Mouse (Mus musculus): ENCODE measurements at regions not wholly inside any gene's neighbourhood (a gene's known extent, or its start where the extent isn't known, plus 50 kb on each side); places are given as distances from the start of the nearest gene placed in this dataset.

DNA sequence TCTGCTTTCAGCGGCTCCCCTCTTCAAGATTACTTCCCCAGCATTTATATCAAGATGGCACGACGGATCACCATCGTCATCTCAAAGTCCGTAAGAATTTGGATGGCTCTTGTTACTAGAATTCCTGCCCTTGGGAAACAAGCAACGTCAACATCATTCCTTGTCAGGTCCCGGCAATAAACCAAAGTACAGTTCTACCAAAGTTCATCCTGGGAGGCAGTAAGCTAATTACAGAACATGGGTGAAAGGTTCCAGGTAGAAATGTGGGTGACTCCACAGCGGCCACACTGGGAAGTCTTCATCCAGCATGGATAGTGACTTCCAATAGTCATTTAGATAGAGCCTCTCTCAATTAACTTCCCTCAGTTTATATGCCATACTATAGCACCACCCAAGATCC is 110.6 kb downstream of the Gm826 start:
- H3K9me3 ChIP-seq (replicated peaks; ENCODE audit: low read length): no peaks in the 10 kb centered on the region
- no peak overlapping the region for H3K9ac ChIP-seq (ENCODE audit: insufficient read depth, low read depth)
- TF ChIP-seq POLR2AphosphoS2 (IDR thresholded peaks at IDR 0.05; ENCODE audit: low read depth, low read length): no peak
- TF ChIP-seq POLR2A (IDR thresholded peaks at IDR 0.05; ENCODE audit: low read depth, low read length): no peak
- TF ChIP-seq ZC3H11A (IDR thresholded peaks at IDR 0.05; ENCODE audit: low read depth, low read length): no peak
- H3K36me3 ChIP-seq (replicated peaks in 1 of 2; ENCODE audit: control insufficient read depth in 1 of 2, insufficient read depth in 1 of 2, low read length in 1 of 2): no peaks in the 10 kb centered on the region
- peaks cover 6 to 37% of the 10 kb centered on the region in 2 experiments; a peak in 3 of 4 replicates for H3K4me1 ChIP-seq (ENCODE audit: control insufficient read depth in 1 of 2, insufficient read depth in 2 of 2)
- no peak overlapping the region for H3K27ac ChIP-seq (ENCODE audit: insufficient read depth, low read depth)
- no peak overlapping the region for H3K4me2 ChIP-seq (ENCODE audit: insufficient read depth, low read depth, poor library complexity, severe bottlenecking)
- dilution Hi-C loops (cut with MboI; ENCODE audit: extremely low pct_ligation_motif_present, extremely low pct_unique_long_range_greater_than_20kb, low sequenced_read_pairs): no loop called here
- H3K79me2 ChIP-seq (replicated peaks; ENCODE audit: control insufficient read depth, extremely low read depth, insufficient read depth, poor library complexity, severe bottlenecking): no peaks in the 10 kb centered on the region
- H3K4me3 ChIP-seq (replicated peaks in 1 of 3; ENCODE audit: low read depth in 2 of 3, low read length in 2 of 3, poor library complexity in 1 of 3): no peak overlapping the region
- H3K27me3 ChIP-seq (replicated peaks): no peaks in the 10 kb centered on the region
- DNase-seq (ENCODE audit: extremely low read depth): no peak
- in situ Hi-C loops (cut with MboI; ENCODE audit: low pct_ligation_motif_present, low pct_unique_long_range_greater_than_20kb, low sequenced_read_pairs): loop anchor here (25.0 kb wide), 1 partner anchor 364 kb away; no protein-coding TSS in a partner anchor

DNA sequence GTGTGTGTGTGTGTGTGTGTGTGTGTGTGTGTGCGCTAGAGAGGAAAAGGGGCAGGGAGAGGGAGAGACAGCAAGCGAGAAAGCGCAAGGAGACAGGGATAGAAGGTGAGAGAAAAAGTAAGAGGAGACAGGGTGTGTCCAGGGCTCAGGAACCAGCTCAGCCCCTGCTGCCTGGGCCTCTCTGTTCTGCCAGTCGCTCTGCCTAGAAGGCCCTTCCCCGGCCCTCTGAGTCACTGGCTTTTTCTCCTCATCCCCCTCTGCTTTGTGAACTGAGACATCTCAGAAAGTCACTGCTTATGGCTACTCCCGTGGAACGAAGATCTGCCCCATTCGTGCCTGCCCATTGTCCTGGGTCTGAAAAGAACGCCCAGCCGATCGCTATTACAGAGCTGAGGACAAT is 112.2 kb downstream of the Gm826 start:
- H3K4me2 ChIP-seq (ENCODE audit: insufficient read depth, low read depth, poor library complexity, severe bottlenecking): no peak overlapping the region
- dilution Hi-C loops (cut with MboI; ENCODE audit: extremely low pct_ligation_motif_present, extremely low pct_unique_long_range_greater_than_20kb, low sequenced_read_pairs): no loop called here
- H3K36me3 ChIP-seq (replicated peaks in 1 of 2; ENCODE audit: control insufficient read depth in 1 of 2, insufficient read depth in 1 of 2, low read length in 1 of 2): no peaks in the 10 kb centered on the region
- no peak overlapping the region for H3K9ac ChIP-seq (ENCODE audit: insufficient read depth, low read depth)
- in situ Hi-C loops (cut with MboI; ENCODE audit: low pct_ligation_motif_present, low pct_unique_long_range_greater_than_20kb, low sequenced_read_pairs): loop anchor here (25.0 kb wide), 1 partner anchor 366 kb away; no protein-coding TSS in a partner anchor
- no peaks in the 10 kb centered on the region for H3K9me3 ChIP-seq (replicated peaks; ENCODE audit: low read length)
- H3K4me3 ChIP-seq (replicated peaks in 1 of 3; ENCODE audit: low read depth in 2 of 3, low read length in 2 of 3, poor library complexity in 1 of 3): no peak overlapping the region
- DNase-seq (ENCODE audit: extremely low read depth): no peak
- H3K79me2 ChIP-seq (replicated peaks; ENCODE audit: control insufficient read depth, extremely low read depth, insufficient read depth, poor library complexity, severe bottlenecking): no peaks in the 10 kb centered on the region
- peaks cover 6 to 37% of the 10 kb centered on the region in 2 experiments; a peak in 3 of 4 replicates for H3K4me1 ChIP-seq (ENCODE audit: control insufficient read depth in 1 of 2, insufficient read depth in 2 of 2)
- H3K27me3 ChIP-seq (replicated peaks): no peaks in the 10 kb centered on the region
- TF ChIP-seq SMC3 (IDR thresholded peaks at IDR 0.05; ENCODE audit: low read depth, low read length): no peak
- no peak for TF ChIP-seq ZC3H11A (IDR thresholded peaks at IDR 0.05; ENCODE audit: low read depth, low read length)
- no peak for TF ChIP-seq KAT2A (IDR thresholded peaks at IDR 0.05; ENCODE audit: insufficient replicate concordance, low read length)
- TF ChIP-seq MAX (IDR thresholded peaks at IDR 0.05; ENCODE audit: low read length): no peak
- TF ChIP-seq TBP (conservative IDR thresholded peaks at IDR 0.05; ENCODE audit: low read depth, low read length): no peak
- TF ChIP-seq ZMIZ1 (IDR thresholded peaks at IDR 0.05; ENCODE audit: low read depth, low read length): no peak
- TF ChIP-seq UBTF (IDR thresholded peaks at IDR 0.05; ENCODE audit: low read depth, low read length): no peak
- no peak for TF ChIP-seq MEF2A (IDR thresholded peaks at IDR 0.05; ENCODE audit: borderline replicate concordance, low read depth, low read length)
- TF ChIP-seq EP300 (IDR thresholded peaks at IDR 0.05; ENCODE audit: low read length): no peak
- TF ChIP-seq MYC (IDR thresholded peaks at IDR 0.05; ENCODE audit: low read depth, low read length): no peak
- no peak for TF ChIP-seq MAZ (IDR thresholded peaks at IDR 0.05; ENCODE audit: low read depth, low read length)
- TF ChIP-seq ZKSCAN1 (IDR thresholded peaks at IDR 0.05; ENCODE audit: borderline replicate concordance, low read depth, low read length): no peak
- no peak for TF ChIP-seq USF1 (IDR thresholded peaks at IDR 0.05; ENCODE audit: low read depth, low read length)
- TF ChIP-seq GABPA (IDR thresholded peaks at IDR 0.05; ENCODE audit: insufficient replicate concordance, low read depth, low read length): no peak
- H3K27ac ChIP-seq (ENCODE audit: insufficient read depth, low read depth): no peak overlapping the region
